Mouse (Mus musculus) lung, adult 18-20 months (tissue): ENCODE measurements around the gene Arg1.
A peak's percentile ranks its signal among the peaks of the same experiment; 100 is the strongest.

Experiments used
- DNase-seq, 2 experiments: peaks; one replicate each; pipeline ENCODE4 v3.0.0; 2022; ENCODE audit warnings: mixed read lengths in 2 of 2

Arg1 gene

GRCm38 (mm10) chr10:24926962-24927720 is at the start of gene Arg1:
Gene Arg1 (minus strand): TSS chr10:24927484.
- DNase-seq = no peak

GRCm38 (mm10) chr10:24973845-24974514 is 46.7 kb upstream of the Arg1 start:
- DNase-seq = no peak

- no peak for DNase-seq
Measured at GRCm38 (mm10) chr10:24973385-24973784, 46.1 kb upstream of the Arg1 start.

GRCm38 (mm10) chr10:24972923-24973322 is 45.6 kb upstream of the Arg1 start:
- DNase-seq = no peak

DNA sequence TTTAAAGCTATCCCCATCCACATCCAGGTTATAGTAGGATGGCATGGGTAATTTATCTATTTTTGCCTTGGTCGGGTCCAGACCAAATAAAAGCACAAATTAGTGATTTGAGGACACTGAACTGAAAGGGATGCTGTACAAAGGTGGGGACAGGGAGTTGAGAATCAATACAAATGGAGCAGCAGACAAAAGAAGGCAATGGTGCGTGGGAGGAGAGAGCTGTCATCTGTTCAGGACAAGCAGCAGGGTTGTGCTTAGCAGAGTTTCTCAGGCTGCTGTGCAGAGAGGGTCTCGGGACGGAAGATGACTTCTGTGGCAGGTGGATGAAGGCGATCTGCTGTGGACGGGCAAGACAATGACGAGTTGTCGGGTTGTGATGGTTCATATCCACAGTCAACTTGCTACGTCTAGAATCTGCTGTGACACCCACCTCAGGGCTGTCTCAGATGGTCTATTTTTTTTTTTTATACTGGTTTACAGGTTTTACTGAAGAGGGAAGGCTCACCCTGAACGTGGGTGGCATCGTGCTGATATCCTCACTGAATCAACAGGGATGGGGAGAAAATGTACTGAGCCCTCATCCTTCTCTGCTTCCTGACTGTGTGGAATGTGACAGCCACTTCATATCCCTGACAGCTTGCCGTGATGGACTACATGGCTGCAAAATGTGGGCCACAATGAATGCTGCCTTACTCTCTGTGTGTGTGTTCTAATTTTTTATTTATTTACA is 38.7 kb upstream of the Arg1 start:
- DNase-seq = no peak

GRCm38 (mm10) chr10:24961889-24962288 is 34.6 kb upstream of the Arg1 start:
- DNase-seq = no peak

DNA sequence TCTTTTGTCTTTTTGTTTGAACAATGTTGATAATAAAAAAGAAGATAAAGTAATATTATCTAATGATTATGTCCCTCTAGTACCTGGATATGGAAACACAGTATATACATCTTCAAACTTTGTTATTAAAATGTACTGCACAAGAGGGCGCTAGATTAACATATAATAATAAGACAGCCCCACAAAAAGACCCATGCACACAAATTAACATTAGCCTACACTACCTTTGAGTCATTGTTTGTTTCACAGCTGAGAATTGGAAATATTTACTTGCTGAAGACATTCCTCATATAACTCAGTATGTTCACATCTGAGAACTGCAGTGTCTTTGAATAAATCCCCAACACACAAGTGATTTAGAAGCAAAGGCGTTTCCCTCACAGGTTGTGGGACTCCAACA is 33.8 kb upstream of the Arg1 start:
- no peak for DNase-seq

- peak; percentile 20 for DNase-seq
Measured at GRCm38 (mm10) chr10:24959043-24959916, 32.0 kb upstream of the Arg1 start.

DNA sequence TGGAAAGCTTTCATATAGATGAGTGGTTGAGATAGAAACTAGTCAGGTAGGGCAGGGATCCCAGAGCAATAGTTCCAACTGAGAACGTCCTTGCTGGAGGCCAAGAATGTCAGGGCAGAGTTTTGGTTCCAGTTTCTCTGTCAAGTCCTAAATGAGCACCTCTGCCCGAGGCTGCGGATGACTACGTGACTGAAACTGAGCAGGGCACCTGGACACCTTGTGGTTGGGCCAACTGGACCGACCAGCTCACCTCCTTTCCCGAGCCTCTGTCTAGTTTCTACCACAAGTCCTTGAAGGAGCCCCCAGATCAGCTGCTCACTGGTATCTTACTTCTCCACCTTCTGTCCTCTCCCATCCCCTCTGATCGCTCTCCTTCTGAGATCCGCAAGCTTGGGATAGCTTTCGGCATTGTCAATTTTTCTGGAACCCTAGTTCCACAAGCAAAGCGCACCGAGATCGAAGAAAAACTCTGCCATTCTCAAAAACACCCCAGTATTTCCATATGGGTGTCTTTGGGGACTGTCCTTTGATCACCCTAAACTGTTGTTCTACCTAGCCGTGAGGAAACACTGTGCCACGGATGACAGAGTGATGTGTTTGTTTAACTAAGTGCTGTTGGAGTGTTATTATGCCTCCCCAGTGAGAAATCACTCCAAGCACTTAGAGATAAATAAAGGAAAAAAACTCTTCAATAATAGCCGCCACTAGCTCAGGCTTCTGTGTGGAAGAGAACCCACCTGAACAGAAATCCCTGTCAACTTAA is 31.2 kb upstream of the Arg1 start:
- DNase-seq = no peak

DNA sequence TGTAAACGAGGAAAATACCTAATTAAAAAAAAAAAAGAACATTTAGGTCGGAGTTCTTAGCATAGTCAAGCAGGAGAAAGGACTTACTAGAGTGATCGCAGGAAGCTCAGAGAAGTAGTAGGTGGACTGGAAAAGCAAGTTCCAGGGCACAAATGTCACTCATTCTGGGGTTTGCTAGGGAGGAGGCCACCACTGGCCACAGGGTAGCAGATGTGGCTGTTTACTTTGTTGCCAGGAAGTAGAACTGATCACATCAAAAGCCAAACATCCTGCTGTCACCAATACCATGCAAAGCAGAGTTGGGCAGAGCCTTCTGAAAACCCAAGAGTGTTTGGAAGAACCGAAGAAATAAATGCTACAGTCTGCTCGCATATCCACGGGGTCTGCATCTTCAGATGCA is 26.6 kb upstream of the Arg1 start:
- DNase-seq = peak in 1 of 2 experiments; percentile 21

- DNase-seq = peak in 1 of 2 experiments; percentile 10
Measured at GRCm38 (mm10) chr10:24952549-24952948, 25.3 kb upstream of the Arg1 start.

GRCm38 (mm10) chr10:24951575-24951974 is 24.3 kb upstream of the Arg1 start:
- no peak for DNase-seq

DNA sequence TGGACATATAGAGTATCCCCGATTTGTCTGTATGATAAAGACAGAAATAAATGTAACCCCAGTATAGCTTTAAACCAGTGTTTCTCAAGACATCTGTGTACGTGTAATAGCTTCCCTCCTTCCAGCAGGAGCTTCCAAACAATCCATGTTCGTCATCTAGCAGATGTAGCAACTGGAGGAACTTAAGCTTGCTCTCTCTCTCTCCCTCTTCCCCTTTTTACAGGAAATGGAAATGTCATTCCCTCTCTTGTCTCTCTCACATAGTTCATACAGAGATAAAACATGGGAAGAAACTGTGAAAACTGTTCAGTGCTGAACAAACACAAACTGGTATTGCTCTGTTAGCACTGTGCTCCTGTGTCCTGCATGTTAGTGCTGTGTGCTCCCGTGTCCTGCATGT is 22.9 kb upstream of the Arg1 start:
- no peak for DNase-seq

GRCm38 (mm10) chr10:24948278-24948677 is 21.0 kb upstream of the Arg1 start:
- DNase-seq = peak; percentile 32 to 43

GRCm38 (mm10) chr10:24947871-24948270 is 20.6 kb upstream of the Arg1 start:
- no peak for DNase-seq

GRCm38 (mm10) chr10:24930143-24930542 is 2.9 kb upstream of the Arg1 start:
- DNase-seq = no peak

GRCm38 (mm10) chr10:24928072-24928471 is 788 bp upstream of the Arg1 start:
- peak in 1 of 2 experiments; percentile 8 for DNase-seq

DNA sequence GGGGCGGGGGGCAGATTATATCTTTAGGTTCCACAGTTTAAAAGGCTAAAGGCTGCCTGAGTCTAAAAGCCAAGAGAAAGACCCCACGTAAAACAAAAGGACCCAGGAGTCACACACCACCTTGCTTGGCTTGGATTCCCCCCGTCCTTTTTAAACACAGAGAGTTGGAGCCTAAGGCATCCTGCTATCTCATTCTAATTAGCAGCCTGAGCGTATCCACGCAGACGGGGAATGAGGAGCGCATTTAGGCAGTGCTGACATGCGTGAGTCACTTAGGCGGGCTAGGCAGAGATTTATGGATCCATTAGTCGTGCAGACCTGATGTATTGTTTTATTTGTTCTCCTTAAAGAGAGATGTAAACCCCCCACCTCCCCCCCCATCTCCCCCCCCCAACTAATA is 904 bp downstream of the Arg1 start:
- DNase-seq = no peak

- no peak for DNase-seq
Measured at GRCm38 (mm10) chr10:24924296-24924695, 3.0 kb downstream of the Arg1 start.

- DNase-seq = no peak
Measured at GRCm38 (mm10) chr10:24922977-24923376, 4.3 kb downstream of the Arg1 start.

DNA sequence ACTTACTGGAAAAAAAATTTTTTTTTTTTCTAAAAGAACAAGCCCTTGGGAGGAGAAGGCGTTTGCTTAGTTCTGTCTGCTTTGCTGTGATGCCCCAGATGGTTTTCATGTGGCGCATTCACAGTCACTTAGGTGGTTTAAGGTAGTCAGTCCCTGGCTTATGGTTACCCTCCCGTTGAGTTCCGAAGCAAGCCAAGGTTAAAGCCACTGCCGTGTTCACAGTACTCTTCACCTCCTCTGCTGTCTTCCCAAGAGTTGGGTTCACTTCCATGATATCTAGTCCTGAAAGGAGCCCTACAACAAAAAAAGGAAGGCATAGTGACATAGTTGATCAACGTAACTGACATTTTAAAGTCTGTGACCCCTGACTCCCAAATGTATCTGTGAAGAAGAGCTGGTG is 11.8 kb downstream of the Arg1 start:
- DNase-seq = no peak

DNA sequence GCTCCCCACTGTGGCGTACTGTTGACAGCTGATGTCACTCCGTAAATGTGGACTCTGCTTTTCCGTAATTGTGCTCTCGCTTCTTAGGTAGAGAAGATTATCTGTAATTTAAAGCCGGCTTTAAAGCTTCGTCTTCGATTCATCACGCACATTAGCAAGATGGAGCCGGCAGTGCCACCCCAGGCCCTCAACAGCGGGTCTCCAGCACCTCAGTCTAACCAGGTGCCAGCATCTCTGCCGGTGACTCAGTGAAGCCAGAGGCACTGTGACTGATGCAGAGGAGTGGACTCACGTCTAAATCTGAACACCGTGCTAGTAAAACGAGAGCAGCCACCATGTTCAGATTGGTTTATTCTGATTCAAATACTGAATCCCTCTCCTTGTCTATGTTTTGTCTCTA is 14.7 kb downstream of the Arg1 start:
- DNase-seq = no peak
